Mouse (Mus musculus) heart, adult 2 months (tissue): ENCODE results near the gene Hs3st2.

ENCODE experiments used
- EP300 ChIP-seq: fragments of 200-500 bp; IDR thresholded peaks from 2 replicates; pipeline ENCODE4 v1.6.1; 2011; ENCODE audit warnings: low read depth, low read length, control low read depth; ENCODE audit not compliant: insufficient read depth
- POLR2A ChIP-seq: fragments of 200-500 bp; IDR thresholded peaks from 2 replicates; pipeline ENCODE4 v1.6.1; 2011; ENCODE audit warnings: mild to moderate bottlenecking, low read depth, low read length, control low read depth; ENCODE audit not compliant: insufficient read depth

DNA sequence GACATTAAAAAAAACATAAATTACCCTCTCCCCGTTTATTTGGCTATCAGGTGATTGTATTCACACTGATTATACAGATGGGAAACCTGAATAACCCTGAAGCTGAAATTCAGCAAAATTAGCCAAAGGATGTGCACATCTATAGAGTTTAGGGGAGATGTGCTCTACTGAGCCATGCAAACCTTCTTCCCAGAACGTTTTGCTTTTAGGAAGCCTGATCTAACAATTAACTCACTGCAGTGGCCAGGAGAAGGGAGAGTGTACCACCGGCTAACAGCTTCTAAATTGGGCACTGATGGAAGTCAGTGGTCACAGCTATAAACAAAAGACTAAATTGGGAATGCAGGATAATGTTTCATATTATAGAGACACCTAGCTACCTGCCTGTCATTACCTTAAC lies 66.4 kb downstream of the Hs3st2 start:
- no peak for TF ChIP-seq POLR2A
- TF ChIP-seq EP300, result no peak
